Mouse (Mus musculus): ENCODE measurements at regions not wholly inside any gene's neighbourhood (a gene's known extent, or its start where the extent isn't known, plus 50 kb on each side); places are given as distances from the start of the nearest gene placed in this dataset.
"Not testable (repeated sequence)": the region's sequence is repeated elsewhere in the genome, so short reads cannot be mapped to it uniquely, and the experiment has no call there.

- TF ChIP-seq POLR2AphosphoS5 (IDR thresholded peaks at IDR 0.05; ENCODE audit: insufficient replicate concordance, low read depth, low read length) (no peak), GATA1 (IDR thresholded peaks at IDR 0.05; ENCODE audit: borderline replicate concordance, low read length) (no peak), CTCF (IDR thresholded peaks at IDR 0.05; ENCODE audit: low read depth, low read length) (no peak), GATA2 (IDR thresholded peaks at IDR 0.05; ENCODE audit: borderline replicate concordance, low read depth, low read length) (no peak), TAL1 (conservative IDR thresholded peaks at IDR 0.05; ENCODE audit: low read depth, low read length) (no peak)
- Histone ChIP-seq H3K9me3 (replicated peaks) (no peaks in the 10 kb centered on the region), H3K4me1 (ENCODE audit: insufficient read depth, low read depth, low read length) (no peaks in the 10 kb centered on the region), H3K36me3 (replicated peaks) (no peaks in the 10 kb centered on the region), H3K27me3 (ENCODE audit: insufficient read depth, low read length) (no peaks in the 10 kb centered on the region), H3K4me3 (ENCODE audit: low read depth, low read length) (no peak overlapping the region)
- DNase-seq (ENCODE audit: low spot score) (no peak), ATAC-seq (ENCODE audit: extremely low read depth, insufficient number of reproducible peaks, low FRiP score, poor library complexity, severe bottlenecking) (no peak)
Observed at GRCm38 (mm10) chr15:16909396-16909795, 180.8 kb downstream of the Cdh9 start.

GRCm38 (mm10) chr15:16909941-16910340 lies 181.4 kb downstream of the Cdh9 start:
- ATAC-seq (ENCODE audit: extremely low read depth, insufficient number of reproducible peaks, low FRiP score, poor library complexity, severe bottlenecking); H3K9me3 ChIP-seq (replicated peaks); H3K36me3 ChIP-seq (replicated peaks); H3K4me1 ChIP-seq (ENCODE audit: insufficient read depth, low read depth, low read length); H3K4me3 ChIP-seq (ENCODE audit: low read depth, low read length); H3K27me3 ChIP-seq (ENCODE audit: insufficient read depth, low read length); DNase-seq (ENCODE audit: low spot score): not testable (repeated sequence)

- no peaks in the 10 kb centered on the region for H3K9me3 ChIP-seq (replicated peaks)
- H3K27me3 ChIP-seq (ENCODE audit: insufficient read depth, low read length), result no peaks in the 10 kb centered on the region
- no peaks in the 10 kb centered on the region for H3K36me3 ChIP-seq (replicated peaks)
- DNase-seq (ENCODE audit: low spot score) (no peak), ATAC-seq (ENCODE audit: extremely low read depth, insufficient number of reproducible peaks, low FRiP score, poor library complexity, severe bottlenecking) (no peak)
- no peaks in the 10 kb centered on the region for H3K4me1 ChIP-seq (ENCODE audit: insufficient read depth, low read depth, low read length)
- no peak for TF ChIP-seq POLR2AphosphoS5 (IDR thresholded peaks at IDR 0.05; ENCODE audit: insufficient replicate concordance, low read depth, low read length)
- TF ChIP-seq CTCF (IDR thresholded peaks at IDR 0.05; ENCODE audit: low read depth, low read length), result no peak
- TF ChIP-seq GATA1 (IDR thresholded peaks at IDR 0.05; ENCODE audit: borderline replicate concordance, low read length), result no peak
- TF ChIP-seq GATA2 (IDR thresholded peaks at IDR 0.05; ENCODE audit: borderline replicate concordance, low read depth, low read length), result no peak
- no peak for TF ChIP-seq TAL1 (conservative IDR thresholded peaks at IDR 0.05; ENCODE audit: low read depth, low read length)
- no peak overlapping the region for H3K4me3 ChIP-seq (ENCODE audit: low read depth, low read length)
Observed at GRCm38 (mm10) chr15:16914966-16915569, 186.5 kb downstream of the Cdh9 start.

- no peaks in the 10 kb centered on the region for H3K4me1 ChIP-seq (ENCODE audit: insufficient read depth, low read depth, low read length)
- H3K27me3 ChIP-seq (ENCODE audit: insufficient read depth, low read length), result no peaks in the 10 kb centered on the region
- no peaks in the 10 kb centered on the region for H3K9me3 ChIP-seq (replicated peaks)
- ATAC-seq (ENCODE audit: extremely low read depth, insufficient number of reproducible peaks, low FRiP score, poor library complexity, severe bottlenecking), result no peak
- no peak for TF ChIP-seq CTCF (IDR thresholded peaks at IDR 0.05; ENCODE audit: low read depth, low read length)
- TF ChIP-seq POLR2AphosphoS5 (IDR thresholded peaks at IDR 0.05; ENCODE audit: insufficient replicate concordance, low read depth, low read length), result no peak
- no peak for TF ChIP-seq TAL1 (conservative IDR thresholded peaks at IDR 0.05; ENCODE audit: low read depth, low read length)
- no peak for TF ChIP-seq GATA2 (IDR thresholded peaks at IDR 0.05; ENCODE audit: borderline replicate concordance, low read depth, low read length)
- no peak for TF ChIP-seq GATA1 (IDR thresholded peaks at IDR 0.05; ENCODE audit: borderline replicate concordance, low read length)
- no peak overlapping the region for H3K4me3 ChIP-seq (ENCODE audit: low read depth, low read length)
- no peaks in the 10 kb centered on the region for H3K36me3 ChIP-seq (replicated peaks)
- DNase-seq (ENCODE audit: low spot score), result no peak
Observed at GRCm38 (mm10) chr15:16923246-16923645, 194.7 kb downstream of the Cdh9 start.

GRCm38 (mm10) chr15:16933137-16933677 lies 204.7 kb downstream of the Cdh9 start:
- Histone ChIP-seq H3K4me1 (ENCODE audit: insufficient read depth, low read depth, low read length) (peaks cover 5% of the 10 kb centered on the region; the same call in 1 of the 2 replicates), H3K27me3 (ENCODE audit: insufficient read depth, low read length) (no peaks in the 10 kb centered on the region), H3K4me3 (ENCODE audit: low read depth, low read length) (no peak overlapping the region), H3K36me3 (replicated peaks) (no peaks in the 10 kb centered on the region), H3K9me3 (replicated peaks) (no peaks in the 10 kb centered on the region)
- TF ChIP-seq GATA1 (IDR thresholded peaks at IDR 0.05; ENCODE audit: borderline replicate concordance, low read length) (no peak), POLR2AphosphoS5 (IDR thresholded peaks at IDR 0.05; ENCODE audit: insufficient replicate concordance, low read depth, low read length) (no peak), TAL1 (conservative IDR thresholded peaks at IDR 0.05; ENCODE audit: low read depth, low read length) (0 out of 2 replicates have a peak, but pooled peaks have one; percentile 12), GATA2 (IDR thresholded peaks at IDR 0.05; ENCODE audit: borderline replicate concordance, low read depth, low read length) (no peak), CTCF (IDR thresholded peaks at IDR 0.05; ENCODE audit: low read depth, low read length) (no peak)
- DNase-seq (ENCODE audit: low spot score) (no peak), ATAC-seq (ENCODE audit: extremely low read depth, insufficient number of reproducible peaks, low FRiP score, poor library complexity, severe bottlenecking) (peak; percentile 99)

- no peaks in the 10 kb centered on the region for H3K36me3 ChIP-seq (replicated peaks)
- DNase-seq (ENCODE audit: low spot score) (no peak), ATAC-seq (ENCODE audit: extremely low read depth, insufficient number of reproducible peaks, low FRiP score, poor library complexity, severe bottlenecking) (no peak)
- peaks cover 5% of the 10 kb centered on the region; the same call in 1 of the 2 replicates for H3K4me1 ChIP-seq (ENCODE audit: insufficient read depth, low read depth, low read length)
- H3K9me3 ChIP-seq (replicated peaks), result no peaks in the 10 kb centered on the region
- TF ChIP-seq POLR2AphosphoS5 (IDR thresholded peaks at IDR 0.05; ENCODE audit: insufficient replicate concordance, low read depth, low read length) (no peak), GATA2 (IDR thresholded peaks at IDR 0.05; ENCODE audit: borderline replicate concordance, low read depth, low read length) (no peak), CTCF (IDR thresholded peaks at IDR 0.05; ENCODE audit: low read depth, low read length) (no peak)
- no peak overlapping the region for H3K4me3 ChIP-seq (ENCODE audit: low read depth, low read length)
- H3K27me3 ChIP-seq (ENCODE audit: insufficient read depth, low read length), result no peaks in the 10 kb centered on the region
Observed at GRCm38 (mm10) chr15:16934438-16934837, 205.9 kb downstream of the Cdh9 start.

- not testable (repeated sequence) for ATAC-seq (ENCODE audit: extremely low read depth, insufficient number of reproducible peaks, low FRiP score, poor library complexity, severe bottlenecking); H3K9me3 ChIP-seq (replicated peaks); H3K27me3 ChIP-seq (ENCODE audit: insufficient read depth, low read length); H3K4me1 ChIP-seq (ENCODE audit: insufficient read depth, low read depth, low read length); DNase-seq (ENCODE audit: low spot score); H3K36me3 ChIP-seq (replicated peaks); H3K4me3 ChIP-seq (ENCODE audit: low read depth, low read length)
Observed at GRCm38 (mm10) chr15:16975821-16976220, 247.3 kb downstream of the Cdh9 start.

All from G1E (cell line).